Mouse (Mus musculus) E14TG2a.4 (cell line): ENCODE measurements at regions not wholly inside any gene's neighbourhood (a gene's known extent, or its start where the extent isn't known, plus 50 kb on each side); places are given as distances from the start of the nearest gene placed in this dataset.

Experiments used
- CTCF ChIP-seq: conservative IDR thresholded peaks from 2 replicates; pipeline ENCODE4 v1.5.1; 2014; ENCODE audit warnings: low read length
- NANOG ChIP-seq: IDR thresholded peaks from 2 replicates; pipeline ENCODE4 v1.6.1; 2014; ENCODE audit warnings: borderline replicate concordance, low read length, mixed read lengths
- POU5F1 ChIP-seq: IDR thresholded peaks from 2 replicates; pipeline ENCODE4 v1.6.1; 2014; ENCODE audit warnings: low read length, borderline replicate concordance

- TF ChIP-seq CTCF (no peak), NANOG (no peak), POU5F1 (no peak)
These were observed 66.0 kb upstream of the Opcml start for GRCm38 (mm10) chr9:27724576-27724975.
